Mouse (Mus musculus) CH12.LX (cell line): ENCODE results near the gene Olfr194. TPM values are rescaled to one million over a fixed set of nuclear protein-coding genes. Genes with fewer than 3 reads are reported as not detected.
"Not testable (repeated sequence)": the region's sequence is repeated elsewhere in the genome, so short reads cannot be mapped to it uniquely, and the experiment has no call there.

ENCODE experiments used
- DNase-seq: peaks from one replicate; pipeline ENCODE4 v3.0.0-alpha.2; 2013; ENCODE audit errors: extremely low read depth
- H3K27ac ChIP-seq: 2 replicates; pipeline ENCODE4 v1.5.1; 2012; ENCODE audit warnings: low read depth, mild to moderate bottlenecking, control low read depth, moderate library complexity; ENCODE audit not compliant: insufficient read depth
- H3K27me3 ChIP-seq: replicated peaks from 2 replicates; pipeline ENCODE3; 2012; ENCODE audit warnings: inconsistent platforms
- H3K36me3 ChIP-seq, 2 experiments: replicated peaks in 1 of 2; 2 replicates each; pipeline versions ENCODE3 to v1.6.1; 2012; ENCODE audit warnings: inconsistent platforms in 1 of 2, low read length in 1 of 2, mild to moderate bottlenecking in 1 of 2, mixed read lengths in 1 of 2, moderate library complexity in 1 of 2; ENCODE audit not compliant: control insufficient read depth in 1 of 2, insufficient read depth in 1 of 2
- H3K4me1 ChIP-seq, 2 experiments: 2 replicates each; pipeline ENCODE4 v1.6.1; 2012; ENCODE audit warnings: inconsistent platforms in 1 of 2, moderate library complexity in 1 of 2; ENCODE audit not compliant: insufficient read depth in 2 of 2, control insufficient read depth in 1 of 2
- H3K4me2 ChIP-seq: 2 replicates; pipeline ENCODE4 v1.6.1; 2012; ENCODE audit warnings: low read depth, mild to moderate bottlenecking, control low read depth; ENCODE audit not compliant: poor library complexity, insufficient read depth, severe bottlenecking
- H3K4me3 ChIP-seq, 3 experiments: fragments of 150-350 bp in 1 of 3; sonication (generic) in 1 of 3; replicated peaks in 1 of 3; 2 replicates each; pipeline versions ENCODE3 to v1.5.1; 2011 to 2012; ENCODE audit warnings: low read depth in 2 of 3, low read length in 2 of 3, mild to moderate bottlenecking in 2 of 3, moderate library complexity in 2 of 3, control low read depth in 1 of 3, improper control_type of control experiment in 1 of 3, inconsistent platforms in 1 of 3, mixed read lengths in 1 of 3; ENCODE audit not compliant: poor library complexity in 1 of 3
- H3K79me2 ChIP-seq: replicated peaks from 2 replicates; pipeline ENCODE4 v1.6.1; 2012; ENCODE audit warnings: mild to moderate bottlenecking, moderate library complexity; ENCODE audit not compliant: control insufficient read depth, poor library complexity, insufficient read depth, severe bottlenecking; ENCODE audit errors: extremely low read depth
- H3K9ac ChIP-seq: 2 replicates; pipeline ENCODE4 v1.6.1; 2012; ENCODE audit warnings: low read depth, mild to moderate bottlenecking, control low read depth, moderate library complexity; ENCODE audit not compliant: insufficient read depth
- H3K9me3 ChIP-seq: replicated peaks from 2 replicates; pipeline ENCODE3; 2012; ENCODE audit warnings: low read length, inconsistent platforms, mixed read lengths
- BHLHE40 ChIP-seq: IDR thresholded peaks from 2 replicates; pipeline ENCODE4 v1.6.1; 2011; ENCODE audit warnings: mild to moderate bottlenecking, low read depth, low read length, improper control_type of control experiment
- CHD1 ChIP-seq: IDR thresholded peaks from 2 replicates; pipeline ENCODE4 v1.6.1; 2012; ENCODE audit warnings: low read depth, low read length, improper control_type of control experiment, inconsistent platforms
- CTCF ChIP-seq, 2 experiments: IDR thresholded peaks in 1 of 2; conservative IDR thresholded peaks in 1 of 2; 2 replicates each; pipeline ENCODE4 v1.5.1; 2011 to 2012; ENCODE audit warnings: low read depth in 2 of 2, low read length in 2 of 2, improper control_type of control experiment in 1 of 2, inconsistent platforms in 1 of 2, mild to moderate bottlenecking in 1 of 2, moderate library complexity in 1 of 2
- E2F4 ChIP-seq: IDR thresholded peaks from 2 replicates; pipeline ENCODE4 v1.6.1; 2011; ENCODE audit warnings: low read depth, low read length, improper control_type of control experiment; ENCODE audit not compliant: insufficient replicate concordance
- EP300 ChIP-seq: IDR thresholded peaks from 2 replicates; pipeline ENCODE4 v1.6.1; 2011; ENCODE audit warnings: low read length, improper control_type of control experiment
- HCFC1 ChIP-seq: IDR thresholded peaks from 2 replicates; pipeline ENCODE4 v1.6.1; 2012; ENCODE audit warnings: low read depth, mild to moderate bottlenecking, inconsistent platforms, low read length, improper control_type of control experiment
- JUND ChIP-seq: conservative IDR thresholded peaks from 2 replicates; pipeline ENCODE4 v1.6.1; 2011; ENCODE audit warnings: low read depth, low read length, improper control_type of control experiment
- MAX ChIP-seq: IDR thresholded peaks from 2 replicates; pipeline ENCODE4 v1.6.1; 2011; ENCODE audit warnings: low read length, improper control_type of control experiment
- MAZ ChIP-seq: IDR thresholded peaks from 2 replicates; pipeline ENCODE4 v1.6.1; 2012; ENCODE audit warnings: low read depth, mild to moderate bottlenecking, inconsistent platforms, low read length, improper control_type of control experiment, moderate library complexity
- PAX5 ChIP-seq: IDR thresholded peaks from 2 replicates; pipeline ENCODE4 v1.6.1; 2012; ENCODE audit warnings: low read length, inconsistent platforms, mixed read lengths
- POLR2AphosphoS2 ChIP-seq: IDR thresholded peaks from 2 replicates; pipeline ENCODE4 v1.6.1; 2011; ENCODE audit warnings: low read depth, low read length, improper control_type of control experiment
- SMC3 ChIP-seq: IDR thresholded peaks from 2 replicates; pipeline ENCODE4 v1.6.1; 2011; ENCODE audit warnings: low read depth, low read length, improper control_type of control experiment
- USF2 ChIP-seq: conservative IDR thresholded peaks from 2 replicates; pipeline ENCODE4 v1.6.1; 2011; ENCODE audit warnings: low read depth, low read length, improper control_type of control experiment
- ZMIZ1 ChIP-seq: IDR thresholded peaks from 2 replicates; pipeline ENCODE4 v1.6.1; 2012; ENCODE audit warnings: low read depth, mild to moderate bottlenecking, inconsistent platforms, low read length, improper control_type of control experiment
- ZNF384 ChIP-seq: IDR thresholded peaks from 2 replicates; pipeline ENCODE4 v1.6.1; 2012; ENCODE audit warnings: low read depth, low read length, improper control_type of control experiment, inconsistent platforms
- dilution Hi-C: fragments of 300-500 bp; cut with MboI; formaldehyde crosslinking; loops from 2 replicates; pipeline ENCODE4 v1.14.3; 2020; ENCODE audit warnings: low sequenced_read_pairs; ENCODE audit not compliant: extremely low pct_unique_long_range_greater_than_20kb, extremely low pct_ligation_motif_present
- in situ Hi-C: fragments of 300-500 bp; cut with MboI; formaldehyde crosslinking; loops from 3 replicates; pipeline ENCODE4 v1.14.3; 2019; ENCODE audit warnings: low sequenced_read_pairs, low pct_ligation_motif_present, low pct_unique_long_range_greater_than_20kb, mixed read lengths
- polyA plus RNA-seq: library from polyadenylated mRNA; unstranded; fragments of >175 nt; gene quantifications from 2 replicates; pipeline ENCODE4 v1.2.1, GENCODE M21; 2012; ENCODE audit warnings: low read depth; ENCODE audit not compliant: insufficient read length
- total RNA-seq, 2 experiments: library from RNA; depleted of rRNA; stranded (reverse); fragments of 300-350 nt in 1 of 2; fragments of >200 nt in 1 of 2; gene quantifications; 2 replicates each; pipeline ENCODE4 v1.2.3; 2012 to 2014

Gene Olfr194
- total and polyA plus RNA-seq, 3 experiments = not detected

- H3K4me2 ChIP-seq = no peak within 1 kb of the TSS
- DNase-seq = no peak
- in situ Hi-C loops = no loop called here
- H3K4me1 ChIP-seq = peaks cover 0 to 12% of the 10 kb centered on the region in 2 experiments; a peak in 1 of 4 replicates
- H3K27me3 ChIP-seq = no peaks in the 10 kb centered on the region
- peaks cover under 1% of the 10 kb centered on the region for H3K9me3 ChIP-seq
- H3K36me3 ChIP-seq = no peaks in the 10 kb centered on the region
- H3K27ac ChIP-seq = no peak within 1 kb of the TSS
- TF ChIP-seq ZMIZ1 = no peak
- no peak for TF ChIP-seq ZNF384
- TF ChIP-seq CTCF (conservative IDR thresholded peaks at IDR 0.05 in 1 of 2, IDR thresholded peaks at IDR 0.05 in 1 of 2; ENCODE audit: low read depth in 2 of 2, low read length in 2 of 2) = no peak
- TF ChIP-seq SMC3 = no peak
- TF ChIP-seq POLR2AphosphoS2 = no peak
- no peak for TF ChIP-seq JUND
- no peak for TF ChIP-seq MAX
- TF ChIP-seq HCFC1 = no peak
- no peak for TF ChIP-seq CHD1
- no peak for TF ChIP-seq BHLHE40
- no peak for TF ChIP-seq USF2
- no peak for TF ChIP-seq PAX5
- no peak for TF ChIP-seq MAZ
- dilution Hi-C loops = no loop called here
- H3K4me3 ChIP-seq = no peak within 1 kb of the TSS
- H3K79me2 ChIP-seq = no peaks in the 10 kb centered on the region
- no peak within 1 kb of the TSS for H3K9ac ChIP-seq
These were observed 9.1 kb downstream of the Olfr194 start, which contains the start of gene Olfr193 for GRCm38 (mm10) chr16:59111781-59112180. Gene Olfr193, minus strand, starts transcription at chr16:59111881.

DNA sequence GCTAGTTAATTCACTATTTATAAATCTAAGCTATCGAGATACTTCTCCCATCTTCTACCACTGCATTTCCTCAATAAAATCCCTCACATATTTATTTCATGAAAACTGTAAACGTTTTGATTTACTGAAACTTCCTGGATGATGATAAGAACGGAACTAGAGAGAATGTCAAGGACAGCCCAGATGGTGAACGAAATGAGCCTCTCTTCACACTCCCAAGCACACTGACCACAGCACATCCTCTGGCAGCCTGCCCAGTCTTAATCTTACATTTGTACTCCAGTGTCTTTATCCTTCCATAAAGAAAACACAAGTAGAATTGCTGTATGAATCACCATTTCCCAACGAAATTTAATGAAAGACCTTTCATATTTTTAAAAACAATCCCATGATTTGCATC is 12.3 kb downstream of the Olfr194 start:
- H3K4me3 ChIP-seq, in situ Hi-C loops, H3K27ac ChIP-seq, H3K4me2 ChIP-seq, H3K4me1 ChIP-seq, H3K9me3 ChIP-seq, H3K36me3 ChIP-seq, H3K9ac ChIP-seq, H3K79me2 ChIP-seq, H3K27me3 ChIP-seq, dilution Hi-C loops, DNase-seq: not testable (repeated sequence)

DNA sequence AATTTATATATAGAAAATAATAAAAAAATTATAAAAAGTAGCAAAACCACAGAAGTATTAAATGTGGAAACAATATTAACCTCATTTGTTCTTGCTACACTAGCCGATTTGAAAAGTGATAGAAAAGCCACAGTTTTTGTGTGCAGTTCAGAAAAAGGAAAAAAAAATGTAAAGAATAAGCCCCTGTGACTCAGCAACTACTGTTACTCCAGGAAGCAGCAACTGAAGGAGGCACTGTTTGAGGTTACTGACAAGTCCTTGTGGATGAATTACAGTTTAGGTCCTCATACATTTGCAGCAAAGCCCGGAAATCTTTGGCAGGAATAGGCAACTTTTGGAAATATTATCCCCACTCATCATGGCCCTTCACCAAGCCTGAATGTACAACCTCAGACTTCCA is 15.6 kb downstream of the Olfr194 start:
- no peaks in the 10 kb centered on the region for H3K36me3 ChIP-seq
- dilution Hi-C loops = no loop called here
- no peak for DNase-seq
- H3K4me3 ChIP-seq = no peak overlapping the region
- H3K4me1 ChIP-seq = no peaks in the 10 kb centered on the region
- H3K79me2 ChIP-seq = no peaks in the 10 kb centered on the region
- H3K9me3 ChIP-seq = no peaks in the 10 kb centered on the region
- no peak overlapping the region for H3K27ac ChIP-seq
- H3K4me2 ChIP-seq = no peak overlapping the region
- TF ChIP-seq USF2 (no peak), ZMIZ1 (no peak), E2F4 (no peak), EP300 (no peak)
- TF ChIP-seq, all 38 proteins: peak for 0
- in situ Hi-C loops = no loop called here
- Histone ChIP-seq H3K9ac (no peak overlapping the region), H3K27me3 (no peaks in the 10 kb centered on the region)

DNA sequence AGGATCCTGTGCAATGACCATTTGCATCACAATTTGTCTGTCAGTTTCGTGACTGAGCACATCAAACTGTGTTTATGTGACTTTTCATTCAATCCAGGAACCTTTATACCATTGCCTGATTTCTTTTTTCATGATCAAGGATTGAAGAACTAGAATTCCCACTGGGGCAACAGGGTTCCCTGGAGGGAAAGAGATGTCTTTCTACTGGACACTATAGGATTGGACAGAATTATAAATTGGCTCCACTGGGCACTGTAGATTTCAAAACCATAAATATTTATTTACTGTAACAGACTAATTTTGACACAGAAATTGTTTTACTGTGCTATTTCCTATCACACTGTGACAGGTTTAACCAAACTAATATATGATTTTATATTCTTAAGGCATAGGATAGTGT is 31.1 kb downstream of the Olfr194 start, which contains the start of gene Olfr191:
Gene Olfr191 (minus strand): TSS at position 101 of the 400 bp plus-strand sequence.
- H3K4me2 ChIP-seq, H3K79me2 ChIP-seq, in situ Hi-C loops, H3K9ac ChIP-seq, H3K27me3 ChIP-seq, H3K4me1 ChIP-seq, H3K36me3 ChIP-seq, DNase-seq, H3K9me3 ChIP-seq, H3K27ac ChIP-seq, dilution Hi-C loops, H3K4me3 ChIP-seq: not testable (repeated sequence)

- H3K27ac ChIP-seq, H3K27me3 ChIP-seq, H3K4me3 ChIP-seq, dilution Hi-C loops, H3K4me1 ChIP-seq, in situ Hi-C loops, H3K9me3 ChIP-seq, H3K9ac ChIP-seq, H3K4me2 ChIP-seq, H3K79me2 ChIP-seq, DNase-seq, H3K36me3 ChIP-seq: not testable (repeated sequence)
These were observed 39.8 kb downstream of the Olfr194 start for GRCm38 (mm10) chr16:59081113-59081512.
